Mouse (Mus musculus) ovary, adult 18-20 months (tissue): ENCODE measurements around the gene Tasp1.
"Not testable (repeated sequence)": the region's sequence is repeated elsewhere in the genome, so short reads cannot be mapped to it uniquely, and the experiment has no call there.

Experiments
- DNase-seq: peaks from one replicate; pipeline ENCODE4 v3.0.0; 2022; ENCODE audit warnings: low spot score, mixed read lengths

Tasp1 gene

GRCm38 (mm10) chr2:140058125-140058524, 8.5 kb downstream of the Tasp1 start:
- DNase-seq: no peak

- DNase-seq: no peak
Measured at GRCm38 (mm10) chr2:140051607-140052126, 14.9 kb downstream of the Tasp1 start.

- no peak for DNase-seq
Measured at GRCm38 (mm10) chr2:140042522-140043131, 24.0 kb downstream of the Tasp1 start.

GRCm38 (mm10) chr2:140042081-140042480, 24.5 kb downstream of the Tasp1 start:
- no peak for DNase-seq

- no peak for DNase-seq
Measured at GRCm38 (mm10) chr2:140037459-140037858, 29.1 kb downstream of the Tasp1 start.

- DNase-seq: no peak
Measured at GRCm38 (mm10) chr2:140036854-140037253, 29.8 kb downstream of the Tasp1 start.

- DNase-seq: no peak
Measured at GRCm38 (mm10) chr2:140024937-140025336, 41.7 kb downstream of the Tasp1 start.

- DNase-seq: no peak
Measured at GRCm38 (mm10) chr2:140007406-140007805, 59.2 kb downstream of the Tasp1 start.

- DNase-seq: no peak
Measured at GRCm38 (mm10) chr2:139998170-139998569, 68.4 kb downstream of the Tasp1 start.

- not testable (repeated sequence) for DNase-seq
Measured at GRCm38 (mm10) chr2:139989907-139990306, 76.7 kb downstream of the Tasp1 start.

GRCm38 (mm10) chr2:139967451-139967850, 99.2 kb downstream of the Tasp1 start:
- DNase-seq: no peak

GRCm38 (mm10) chr2:139966288-139966687, 100.3 kb downstream of the Tasp1 start:
- DNase-seq: no peak

- DNase-seq: no peak
Measured at GRCm38 (mm10) chr2:139948843-139949242, 117.8 kb downstream of the Tasp1 start.

- no peak for DNase-seq
Measured at GRCm38 (mm10) chr2:139937581-139937980, 129.0 kb downstream of the Tasp1 start.

- no peak for DNase-seq
Measured at GRCm38 (mm10) chr2:139934577-139934976, 132.0 kb downstream of the Tasp1 start.

- DNase-seq: no peak
Measured at GRCm38 (mm10) chr2:139934033-139934572, 132.5 kb downstream of the Tasp1 start.

- no peak for DNase-seq
Measured at GRCm38 (mm10) chr2:139932211-139932610, 134.4 kb downstream of the Tasp1 start.

- DNase-seq: no peak
Measured at GRCm38 (mm10) chr2:139924937-139925336, 141.7 kb downstream of the Tasp1 start.

GRCm38 (mm10) chr2:139921395-139921794, 145.2 kb downstream of the Tasp1 start:
- not testable (repeated sequence) for DNase-seq

GRCm38 (mm10) chr2:139919757-139920156, 146.8 kb downstream of the Tasp1 start:
- no peak for DNase-seq

GRCm38 (mm10) chr2:139906441-139907157, 160.0 kb downstream of the Tasp1 start:
- DNase-seq: no peak

- DNase-seq: no peak
Measured at GRCm38 (mm10) chr2:139891405-139892089, 175.1 kb downstream of the Tasp1 start.

- DNase-seq: no peak
Measured at GRCm38 (mm10) chr2:139884264-139884637, 182.4 kb downstream of the Tasp1 start.
